Mouse (Mus musculus) natural killer cell, adult 2 months (primary cell): ENCODE results near the gene Nek7.
A peak's percentile ranks its signal among the peaks of the same experiment; 100 is the strongest.

Source experiments
- DNase-seq, 2 experiments: peaks; one replicate each; pipeline ENCODE4 v3.0.0; 2022; ENCODE audit warnings: low spot score in 2 of 2

Nek7 gene

DNA sequence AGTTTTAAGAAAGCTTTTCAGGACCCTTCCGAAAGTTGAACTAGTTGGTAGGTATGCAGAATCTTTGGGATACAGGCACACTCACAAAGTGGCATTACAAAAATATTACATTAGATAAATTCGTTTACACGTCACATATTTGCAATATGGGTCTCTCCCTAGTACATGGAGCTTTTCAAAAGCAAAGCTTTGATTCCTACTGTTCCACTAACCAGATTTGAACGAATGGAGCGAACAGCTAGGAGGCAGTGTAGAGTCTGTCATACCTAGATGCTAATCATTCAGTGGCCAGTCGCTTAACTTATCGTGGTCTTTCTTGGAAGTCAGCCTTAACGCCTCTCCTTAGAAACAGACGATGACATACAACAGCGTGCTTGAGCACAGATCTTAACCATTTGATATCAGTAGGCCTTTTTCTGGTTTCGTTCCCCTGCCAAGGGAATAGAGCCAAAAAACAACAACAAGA is at the start of gene Nek7:
Gene Nek7, minus strand, starts transcription at position 146 of the 466 bp plus-strand sequence.
- no peak for DNase-seq

DNA sequence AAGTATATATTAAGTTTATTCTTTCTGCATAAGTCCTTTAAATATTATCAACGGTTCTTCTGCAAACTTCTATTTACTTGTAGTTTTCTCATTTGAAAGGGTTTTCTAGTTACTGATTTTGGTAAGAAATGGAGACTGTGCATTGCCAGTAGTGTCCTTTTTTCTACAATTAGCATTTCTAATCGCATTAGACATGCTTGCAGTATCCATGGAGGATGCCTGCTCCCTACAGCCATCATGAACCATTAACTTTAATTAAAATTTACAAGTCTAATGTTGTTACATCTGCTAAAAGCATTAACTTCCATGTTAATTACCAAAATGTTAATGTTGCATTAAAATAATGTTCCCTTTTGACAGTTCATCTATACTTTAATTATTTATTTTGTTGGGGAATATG is 42.4 kb upstream of the Nek7 start:
- DNase-seq = no peak

GRCm38 (mm10) chr1:138654212-138654611 is 34.3 kb upstream of the Nek7 start:
- no peak for DNase-seq

GRCm38 (mm10) chr1:138644991-138645390 is 25.1 kb upstream of the Nek7 start:
- DNase-seq = no peak

- no peak for DNase-seq
Observed at GRCm38 (mm10) chr1:138643306-138643830, 23.4 kb upstream of the Nek7 start.

DNA sequence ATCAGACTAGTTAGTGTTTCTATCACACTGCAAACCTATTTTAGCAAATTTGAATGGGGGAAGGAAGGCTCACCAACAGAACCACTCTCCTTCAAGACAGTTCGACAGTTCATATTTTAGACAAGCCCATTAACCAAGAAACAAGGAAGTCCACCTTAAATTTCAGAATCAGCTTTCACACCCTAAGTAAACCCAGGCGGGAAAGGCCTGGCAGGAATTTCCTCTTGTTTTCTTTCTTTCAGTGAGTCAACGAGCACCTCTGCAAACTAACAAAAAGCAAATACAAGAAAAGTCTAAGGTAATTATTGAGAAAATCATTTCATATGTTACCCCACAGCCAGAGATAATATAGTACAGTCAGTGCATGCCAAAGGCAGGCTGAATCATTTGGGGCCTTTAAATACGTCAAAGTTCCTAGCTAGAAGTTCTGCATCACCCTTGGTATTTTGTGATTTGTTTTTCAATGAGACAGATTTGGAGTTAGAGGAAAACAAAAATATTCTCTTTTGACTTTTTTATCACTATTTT is 21.1 kb upstream of the Nek7 start:
- DNase-seq = no peak

GRCm38 (mm10) chr1:138637850-138638249 is 17.9 kb upstream of the Nek7 start:
- DNase-seq = peak in 1 of 2 experiments; percentile 19

DNA sequence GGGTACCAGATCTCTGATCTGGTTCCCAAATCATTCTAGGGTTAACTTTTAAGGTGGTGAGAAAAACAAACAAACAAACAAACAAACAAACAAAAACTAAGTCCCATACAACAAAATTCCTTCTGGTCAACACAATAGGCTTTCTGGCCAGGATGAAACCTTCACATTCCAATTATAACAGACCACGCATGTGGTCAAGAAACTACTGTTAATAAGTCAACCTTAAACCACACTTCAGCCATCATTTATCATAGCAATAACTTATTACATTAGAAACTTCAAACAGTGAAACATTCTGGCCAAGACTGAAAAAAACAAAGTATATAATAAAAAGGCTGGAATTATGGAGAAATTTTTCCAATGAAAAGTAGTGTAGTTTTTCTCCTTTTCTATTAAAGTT is 14.6 kb upstream of the Nek7 start:
- no peak for DNase-seq

- no peak for DNase-seq
Observed at GRCm38 (mm10) chr1:138628919-138629318, 9.0 kb upstream of the Nek7 start.

GRCm38 (mm10) chr1:138628486-138628885 is 8.5 kb upstream of the Nek7 start:
- no peak for DNase-seq

DNA sequence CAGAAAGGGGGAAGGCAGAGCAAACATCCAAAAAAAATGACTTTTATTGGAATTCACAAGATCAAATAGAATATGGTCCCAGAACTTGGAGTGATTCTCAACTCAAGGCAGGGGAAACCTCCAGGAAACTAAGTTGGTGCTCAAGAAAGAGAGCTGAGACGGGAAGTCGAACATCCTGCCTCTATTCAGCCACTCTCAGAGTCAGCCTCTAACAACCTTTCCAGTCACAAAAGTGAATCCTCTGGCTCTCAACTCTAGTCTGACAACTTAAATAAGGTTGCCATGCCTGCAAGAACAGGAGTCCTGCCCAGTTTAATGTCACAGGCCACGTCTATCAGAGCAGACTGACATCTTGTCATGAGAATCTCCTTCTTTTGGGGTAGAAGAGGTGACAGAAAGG is 7.9 kb upstream of the Nek7 start:
- no peak for DNase-seq

DNA sequence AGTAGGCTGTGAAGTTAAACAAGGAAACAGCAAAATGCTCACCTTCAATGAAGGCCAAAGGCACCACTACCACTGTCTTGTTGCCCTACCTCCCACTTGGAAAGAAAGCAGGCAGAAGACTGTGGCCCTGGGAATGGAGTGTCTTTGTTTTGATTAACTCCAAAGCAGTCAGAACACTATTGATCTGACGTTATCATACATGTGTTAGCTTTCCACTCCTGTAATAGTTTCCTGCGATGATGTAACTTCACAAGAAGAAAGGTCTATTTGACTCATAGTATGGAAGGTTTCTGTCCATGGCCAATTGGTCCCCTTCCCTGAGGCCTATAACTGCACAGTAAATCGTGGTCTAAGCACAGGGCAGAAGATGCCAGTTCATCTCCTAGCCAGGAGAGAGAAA is 6.3 kb upstream of the Nek7 start:
- DNase-seq = no peak

DNA sequence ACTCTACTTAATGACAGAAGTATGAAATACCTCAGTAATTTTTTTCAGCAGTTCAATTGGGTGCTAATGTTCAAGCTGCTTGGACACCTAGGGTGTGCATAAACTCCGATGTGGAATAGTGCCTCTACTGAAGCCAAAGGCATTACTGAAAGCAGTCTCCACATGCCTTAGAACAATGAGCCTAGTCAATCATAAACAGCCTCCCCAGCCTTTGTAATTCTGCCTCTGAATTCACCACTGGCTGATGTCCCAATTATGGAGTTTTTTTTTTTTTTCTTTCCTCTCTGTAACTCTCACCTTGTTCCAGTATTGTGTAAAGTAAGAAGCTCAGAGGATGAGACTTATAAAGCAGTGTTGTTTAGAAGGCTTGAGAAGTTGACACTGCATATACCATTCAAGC is 3.9 kb upstream of the Nek7 start:
- DNase-seq = no peak

GRCm38 (mm10) chr1:138622831-138623230 is 2.9 kb upstream of the Nek7 start:
- DNase-seq = no peak

GRCm38 (mm10) chr1:138622431-138622830 is 2.5 kb upstream of the Nek7 start:
- DNase-seq = no peak

DNA sequence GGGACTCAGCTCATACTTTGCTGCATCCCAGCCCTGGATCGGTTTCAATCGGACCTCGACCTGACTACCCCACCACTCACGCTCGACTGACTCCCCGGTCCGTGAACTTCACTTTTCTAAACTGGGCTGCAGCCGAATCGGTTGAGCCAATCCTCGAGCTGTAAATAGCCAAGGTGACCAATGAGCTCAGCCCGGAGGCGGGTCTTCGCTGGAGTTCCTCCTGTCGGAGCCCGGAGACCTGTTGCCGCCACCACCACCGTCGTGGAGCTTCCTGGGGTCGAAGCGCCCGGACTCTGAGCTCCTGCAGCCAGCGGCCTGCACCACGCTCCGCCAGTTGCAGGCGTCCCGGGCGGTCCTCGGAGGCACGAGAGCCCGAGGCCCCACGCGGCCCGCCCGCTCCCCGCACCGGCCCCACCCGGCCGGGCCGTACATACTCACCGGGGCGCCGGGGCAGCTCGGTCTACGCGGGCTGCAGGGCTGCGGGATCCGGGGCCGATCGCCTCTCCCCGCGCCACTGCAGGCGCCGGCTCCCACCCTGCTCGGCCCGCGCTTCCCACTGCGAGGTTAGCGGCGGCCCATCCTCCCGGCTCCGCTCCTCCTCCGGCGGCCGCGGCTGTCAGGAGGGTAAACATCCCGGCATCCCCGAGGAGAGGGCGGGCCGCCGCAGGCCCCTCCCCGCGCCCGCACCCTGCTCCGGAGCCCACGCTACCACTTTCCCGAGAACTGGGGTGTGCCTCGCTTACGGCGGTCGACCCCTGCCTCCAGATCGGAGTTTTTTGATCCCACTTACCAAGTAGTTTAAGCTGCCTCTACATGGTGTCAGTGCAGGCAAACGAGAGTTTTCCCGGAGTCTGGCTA is 598 bp downstream of the Nek7 start:
- DNase-seq = peak; percentile 95 to 96

DNA sequence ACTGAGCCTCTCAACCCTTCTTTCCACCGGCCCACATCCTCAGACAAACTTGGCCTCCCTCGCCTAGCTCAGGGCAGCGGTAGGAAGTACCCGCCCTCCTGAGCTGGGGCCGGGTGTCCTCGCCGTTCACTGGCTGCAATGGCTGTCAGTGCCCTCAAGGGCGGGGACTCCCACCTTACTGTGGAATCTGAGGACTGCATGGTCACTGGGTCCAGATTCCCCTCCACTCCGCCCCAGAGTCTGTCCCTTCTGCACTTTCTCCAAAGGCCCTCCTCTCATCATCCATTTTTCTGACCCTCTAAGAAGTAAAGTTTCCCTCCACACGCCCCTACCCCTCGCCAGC is 2.0 kb downstream of the Nek7 start:
- peak; percentile 78 to 81 for DNase-seq

- DNase-seq = no peak
Observed at GRCm38 (mm10) chr1:138617279-138618011, 2.5 kb downstream of the Nek7 start.

DNA sequence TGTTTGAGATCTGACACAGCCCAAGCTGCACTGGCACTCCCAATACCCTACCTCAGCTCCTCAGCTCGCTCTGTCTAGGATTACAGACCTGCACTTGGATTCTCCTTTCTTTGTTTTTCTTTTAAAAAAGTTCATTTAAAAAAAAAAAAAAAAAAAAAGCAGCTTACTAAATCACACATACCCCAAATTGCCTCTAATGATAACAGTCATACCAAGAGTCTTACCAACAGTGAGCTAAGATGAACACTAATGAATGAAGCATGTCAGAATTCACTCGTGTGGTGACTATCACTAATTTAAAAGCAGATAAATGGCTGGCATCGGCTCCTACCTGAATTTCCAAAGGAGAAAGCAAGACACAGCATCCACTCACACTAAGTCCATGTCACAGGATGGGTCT is 4.6 kb downstream of the Nek7 start:
- no peak for DNase-seq

GRCm38 (mm10) chr1:138614552-138615287 is 5.2 kb downstream of the Nek7 start:
- DNase-seq = peak in 1 of 2 experiments; percentile 75

DNA sequence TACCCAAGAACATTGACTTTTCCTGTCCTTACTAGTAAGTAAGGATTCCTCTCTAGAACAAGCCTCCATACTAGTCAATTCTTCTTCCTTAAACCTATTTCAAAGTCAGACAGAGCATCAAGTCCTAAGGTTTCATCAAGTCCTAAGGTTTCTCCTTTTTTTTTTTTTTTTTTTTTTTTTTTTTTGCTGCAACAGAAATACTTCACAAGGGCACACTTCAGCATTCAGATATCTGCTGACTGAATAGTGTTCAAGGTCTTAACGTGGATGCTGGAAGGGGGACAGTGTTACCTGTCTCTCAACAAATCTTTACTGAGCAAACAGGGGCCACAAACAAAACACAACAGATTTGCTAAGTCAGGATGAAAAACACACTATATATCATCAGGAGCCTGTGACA is 7.8 kb downstream of the Nek7 start:
- no peak for DNase-seq

DNA sequence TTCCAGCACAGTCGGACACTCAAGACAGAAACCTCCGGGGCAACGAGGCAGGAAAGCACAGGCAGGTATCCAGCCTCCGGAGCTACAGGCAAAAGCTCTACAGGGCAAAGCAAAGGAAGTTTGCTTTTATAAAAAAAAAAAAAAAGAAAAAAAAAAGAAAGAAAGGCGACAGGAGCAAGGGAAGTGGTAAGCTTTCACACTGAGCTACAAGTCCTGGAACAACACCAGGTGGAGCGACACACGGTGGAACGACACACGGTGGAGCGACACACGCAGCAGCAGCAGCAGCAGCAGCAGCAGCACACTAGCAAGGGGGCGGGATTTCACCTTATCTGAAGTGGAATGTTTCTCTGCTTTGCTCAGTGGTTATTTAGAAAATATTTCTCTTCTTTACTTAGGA is 10.8 kb downstream of the Nek7 start:
- DNase-seq = no peak
